Mouse (Mus musculus): ENCODE results near the gene Hsd17b14.

DNA sequence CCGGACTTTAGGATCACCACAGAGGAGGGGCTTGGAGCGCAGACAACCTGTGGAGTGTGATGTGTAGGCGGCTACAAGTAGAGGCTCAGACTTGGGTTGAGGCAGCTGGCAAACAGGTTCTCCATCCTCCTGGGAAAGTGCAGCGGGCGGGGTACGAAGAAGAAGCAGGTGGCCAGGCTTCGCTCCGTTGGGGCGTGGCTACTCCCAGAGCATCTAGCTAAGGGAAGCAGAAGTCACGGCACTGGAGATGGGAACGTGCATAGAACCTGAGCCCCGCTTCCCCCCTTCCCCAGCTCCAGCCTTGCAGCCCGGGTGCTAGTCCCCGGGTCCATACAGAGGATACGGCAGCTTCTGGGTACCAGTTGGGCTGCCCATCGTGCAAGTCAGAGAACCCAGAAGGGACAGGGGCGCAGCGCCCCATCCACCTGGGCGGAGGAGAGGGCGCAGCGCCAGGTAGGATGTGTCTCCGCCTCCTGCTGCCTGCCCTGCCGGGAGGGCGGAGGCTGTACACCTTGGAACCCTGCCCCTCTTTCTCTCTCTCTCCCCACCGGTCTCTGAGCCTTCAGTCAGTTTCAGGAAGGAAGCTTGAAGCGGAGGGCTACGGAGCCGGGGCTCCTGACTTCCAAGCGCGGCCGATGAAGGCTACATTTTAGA, 62.5 kb downstream of the Hsd17b14 start, which contains the start of gene Fut1:
- no peak for TF ChIP-seq TAL1 (conservative IDR thresholded peaks at IDR 0.05; ENCODE audit: low read depth, low read length)
- no peak for TF ChIP-seq GATA1 (IDR thresholded peaks at IDR 0.05; ENCODE audit: borderline replicate concordance, low read length)
- no peak for TF ChIP-seq CTCF (IDR thresholded peaks at IDR 0.05; ENCODE audit: low read depth, low read length)
- no peak for TF ChIP-seq POLR2AphosphoS5 (IDR thresholded peaks at IDR 0.05; ENCODE audit: insufficient replicate concordance, low read depth, low read length)
- TF ChIP-seq GATA2 (IDR thresholded peaks at IDR 0.05; ENCODE audit: borderline replicate concordance, low read depth, low read length): no peak
